Mouse (Mus musculus): ENCODE results near the gene 4930572O03Rik. TPM values are rescaled to one million over a fixed set of nuclear protein-coding genes. Genes with fewer than 3 reads are reported as not detected.
"Not testable (repeated sequence)": the region's sequence is repeated elsewhere in the genome, so short reads cannot be mapped to it uniquely, and the experiment has no call there.

Gene 4930572O03Rik
- polyA plus RNA-seq (2015; fragmentation: Nextera tagmentation; extraction: Ambion mirVana), result not detected in 2 replicates

- H3K4me1 ChIP-seq (replicated peaks; ENCODE audit: insufficient read depth, low read length); H3K9me3 ChIP-seq (replicated peaks; ENCODE audit: low read length); H3K4me2 ChIP-seq (ENCODE audit: low read length); H3K4me3 ChIP-seq (replicated peaks; ENCODE audit: low read depth, low read length); H3K27me3 ChIP-seq (ENCODE audit: insufficient read depth, low read length); DNase-seq (ENCODE audit: low spot score); H3K27ac ChIP-seq; ATAC-seq (replicated peaks; ENCODE audit: low FRiP score, low read depth); H3K36me3 ChIP-seq (ENCODE audit: insufficient read depth, low read length); H3K9ac ChIP-seq (ENCODE audit: low read depth, low read length): not testable (repeated sequence)
- 73% methylated on average over 1 of the region's 1 CpGs for WGBS
Measured at GRCm38 (mm10) chr5:15656959-15657358, at the start of gene 4930572O03Rik. Gene 4930572O03Rik (minus strand): TSS chr5:15657059.

- H3K9ac ChIP-seq (ENCODE audit: low read depth, low read length); H3K4me3 ChIP-seq (replicated peaks; ENCODE audit: low read depth, low read length); H3K9me3 ChIP-seq (replicated peaks; ENCODE audit: low read length); H3K27ac ChIP-seq; H3K4me1 ChIP-seq (replicated peaks; ENCODE audit: insufficient read depth, low read length); ATAC-seq (replicated peaks; ENCODE audit: low FRiP score, low read depth); H3K4me2 ChIP-seq (ENCODE audit: low read length); DNase-seq (ENCODE audit: low spot score); H3K36me3 ChIP-seq (ENCODE audit: insufficient read depth, low read length); H3K27me3 ChIP-seq (ENCODE audit: insufficient read depth, low read length): not testable (repeated sequence)
- TF ChIP-seq CTCF (IDR thresholded peaks at IDR 0.05; ENCODE audit: low read depth), result peak; percentile 57
- 23% methylated on average over 5 of the region's 5 CpGs for WGBS
Measured at GRCm38 (mm10) chr5:15702891-15703290, 46.0 kb upstream of the 4930572O03Rik start.

- not testable (repeated sequence) for H3K27me3 ChIP-seq (ENCODE audit: insufficient read depth, low read length); H3K36me3 ChIP-seq (ENCODE audit: insufficient read depth, low read length); DNase-seq (ENCODE audit: low spot score); H3K9ac ChIP-seq (ENCODE audit: low read depth, low read length); H3K4me3 ChIP-seq (replicated peaks; ENCODE audit: low read depth, low read length); H3K4me1 ChIP-seq (replicated peaks; ENCODE audit: insufficient read depth, low read length); H3K9me3 ChIP-seq (replicated peaks; ENCODE audit: low read length); H3K27ac ChIP-seq; H3K4me2 ChIP-seq (ENCODE audit: low read length)
- WGBS, result 31% methylated on average over 2 of the region's 2 CpGs
- ATAC-seq (replicated peaks; ENCODE audit: low FRiP score, low read depth), result peak; percentile 66; the same call in 1 of the 2 replicates
Measured at GRCm38 (mm10) chr5:15697719-15698118, 40.9 kb upstream of the 4930572O03Rik start.

GRCm38 (mm10) chr5:15691849-15692248, 35.0 kb upstream of the 4930572O03Rik start:
- H3K27me3 ChIP-seq (ENCODE audit: insufficient read depth, low read length); ATAC-seq (replicated peaks; ENCODE audit: low FRiP score, low read depth); H3K36me3 ChIP-seq (ENCODE audit: insufficient read depth, low read length); H3K9me3 ChIP-seq (replicated peaks; ENCODE audit: low read length); H3K4me2 ChIP-seq (ENCODE audit: low read length); H3K9ac ChIP-seq (ENCODE audit: low read depth, low read length); H3K27ac ChIP-seq; H3K4me3 ChIP-seq (replicated peaks; ENCODE audit: low read depth, low read length); H3K4me1 ChIP-seq (replicated peaks; ENCODE audit: insufficient read depth, low read length); DNase-seq (ENCODE audit: low spot score): not testable (repeated sequence)
- WGBS, result 79% methylated on average over 4 of the region's 4 CpGs

GRCm38 (mm10) chr5:15690822-15691221, 34.0 kb upstream of the 4930572O03Rik start:
- not testable (repeated sequence) for H3K27ac ChIP-seq; H3K4me3 ChIP-seq (replicated peaks; ENCODE audit: low read depth, low read length); H3K9ac ChIP-seq (ENCODE audit: low read depth, low read length); H3K27me3 ChIP-seq (ENCODE audit: insufficient read depth, low read length); ATAC-seq (replicated peaks; ENCODE audit: low FRiP score, low read depth); H3K4me1 ChIP-seq (replicated peaks; ENCODE audit: insufficient read depth, low read length); H3K4me2 ChIP-seq (ENCODE audit: low read length); H3K36me3 ChIP-seq (ENCODE audit: insufficient read depth, low read length); DNase-seq (ENCODE audit: low spot score); H3K9me3 ChIP-seq (replicated peaks; ENCODE audit: low read length)
- 75% methylated on average over 4 of the region's 4 CpGs for WGBS

GRCm38 (mm10) chr5:15689659-15690213, 32.9 kb upstream of the 4930572O03Rik start:
- H3K9me3 ChIP-seq (replicated peaks; ENCODE audit: low read length); H3K4me2 ChIP-seq (ENCODE audit: low read length); H3K4me3 ChIP-seq (replicated peaks; ENCODE audit: low read depth, low read length); H3K4me1 ChIP-seq (replicated peaks; ENCODE audit: insufficient read depth, low read length); H3K36me3 ChIP-seq (ENCODE audit: insufficient read depth, low read length); H3K27me3 ChIP-seq (ENCODE audit: insufficient read depth, low read length); H3K9ac ChIP-seq (ENCODE audit: low read depth, low read length); H3K27ac ChIP-seq: not testable (repeated sequence)
- WGBS, result 73% methylated on average over 6 of the region's 6 CpGs
- DNase-seq (ENCODE audit: low spot score) (peak; percentile 27), ATAC-seq (replicated peaks; ENCODE audit: low FRiP score, low read depth) (peak; percentile 87)

- WGBS, result 57% methylated on average over 4 of the region's 4 CpGs
- not testable (repeated sequence) for H3K4me3 ChIP-seq (replicated peaks; ENCODE audit: low read depth, low read length); DNase-seq (ENCODE audit: low spot score); H3K4me1 ChIP-seq (replicated peaks; ENCODE audit: insufficient read depth, low read length); H3K9ac ChIP-seq (ENCODE audit: low read depth, low read length); H3K4me2 ChIP-seq (ENCODE audit: low read length); H3K27me3 ChIP-seq (ENCODE audit: insufficient read depth, low read length); H3K9me3 ChIP-seq (replicated peaks; ENCODE audit: low read length); H3K36me3 ChIP-seq (ENCODE audit: insufficient read depth, low read length); H3K27ac ChIP-seq
- peak; percentile 84 for ATAC-seq (replicated peaks; ENCODE audit: low FRiP score, low read depth)
Measured at GRCm38 (mm10) chr5:15688874-15689658, 32.2 kb upstream of the 4930572O03Rik start.

- WGBS, result 78% methylated on average over 7 of the region's 10 CpGs
- not testable (repeated sequence) for H3K4me1 ChIP-seq (replicated peaks; ENCODE audit: insufficient read depth, low read length); H3K27me3 ChIP-seq (ENCODE audit: insufficient read depth, low read length); H3K27ac ChIP-seq; H3K4me2 ChIP-seq (ENCODE audit: low read length); H3K9me3 ChIP-seq (replicated peaks; ENCODE audit: low read length); H3K9ac ChIP-seq (ENCODE audit: low read depth, low read length); H3K4me3 ChIP-seq (replicated peaks; ENCODE audit: low read depth, low read length); H3K36me3 ChIP-seq (ENCODE audit: insufficient read depth, low read length); DNase-seq (ENCODE audit: low spot score)
- ATAC-seq (replicated peaks; ENCODE audit: low FRiP score, low read depth), result peak; percentile 83
Measured at GRCm38 (mm10) chr5:15681301-15682035, 24.6 kb upstream of the 4930572O03Rik start.

Measured in kidney, postnatal 0 days (tissue).